Mouse (Mus musculus): ENCODE measurements around the gene Srrd.

- no peak for TF ChIP-seq CTCF (IDR thresholded peaks at IDR 0.05; ENCODE audit: insufficient read depth, low read depth, low read length)
- TF ChIP-seq POLR2A (IDR thresholded peaks at IDR 0.05; ENCODE audit: insufficient read depth, low read depth, low read length), result no peak
Measured at GRCm38 (mm10) chr5:112369326-112369725, 26.5 kb upstream of the Srrd start.

Data from olfactory bulb, adult 2 months (tissue).